Mouse (Mus musculus): ENCODE data around the gene Tdrd3. TPM values are rescaled to one million over a fixed set of nuclear protein-coding genes. Genes with fewer than 3 reads are reported as not detected.
A peak's percentile ranks its signal among the peaks of the same experiment; 100 is the strongest.

Tdrd3 gene
- polyA plus RNA-seq, 1 experiment from 2014 or later = 5.9 TPM

DNA sequence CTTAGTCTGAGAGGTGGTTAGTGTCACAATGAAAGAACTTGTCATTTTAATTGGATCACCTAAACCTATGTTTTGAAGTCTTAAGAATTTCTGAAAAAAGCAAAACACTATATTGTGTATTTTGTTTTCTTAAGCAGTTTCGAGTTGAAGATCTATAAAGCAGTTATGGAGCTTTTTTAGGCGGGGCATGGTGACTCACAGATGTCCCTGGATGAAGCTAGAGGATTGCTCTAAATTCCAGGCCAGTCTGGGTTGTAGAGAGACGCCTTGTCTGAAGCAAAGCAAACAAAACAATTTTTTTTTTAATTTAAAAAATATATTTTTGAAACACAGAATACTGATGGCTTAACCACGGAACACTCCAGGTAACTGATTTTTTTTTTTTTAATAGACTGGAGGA is 4.1 kb downstream of the Tdrd3 start:
- H3K4me3 ChIP-seq (replicated peaks) = no peak overlapping the region
- peaks cover 43% of the 10 kb centered on the region for H3K4me1 ChIP-seq (replicated peaks)
- H3K9ac ChIP-seq = 0 out of 2 replicates have a peak overlapping the region, but pooled peaks have one; percentile 8
- H3K27me3 ChIP-seq = no peaks in the 10 kb centered on the region
- H3K9me3 ChIP-seq (replicated peaks) = no peaks in the 10 kb centered on the region
- H3K27ac ChIP-seq (replicated peaks) = peak overlapping the region; percentile 38; the same call in 1 of the 2 replicates
- WGBS (ENCODE audit: insufficient replicate concordance) = 72% methylated on average over 4 of the region's 4 CpGs
- H3K36me3 ChIP-seq (replicated peaks) = 0 out of 2 replicates have a peak, but pooled peaks cover 3% of the 10 kb centered on the region
- H3K4me2 ChIP-seq = no peak overlapping the region
- ATAC-seq (ENCODE audit: insufficient read depth) = no peak

DNA sequence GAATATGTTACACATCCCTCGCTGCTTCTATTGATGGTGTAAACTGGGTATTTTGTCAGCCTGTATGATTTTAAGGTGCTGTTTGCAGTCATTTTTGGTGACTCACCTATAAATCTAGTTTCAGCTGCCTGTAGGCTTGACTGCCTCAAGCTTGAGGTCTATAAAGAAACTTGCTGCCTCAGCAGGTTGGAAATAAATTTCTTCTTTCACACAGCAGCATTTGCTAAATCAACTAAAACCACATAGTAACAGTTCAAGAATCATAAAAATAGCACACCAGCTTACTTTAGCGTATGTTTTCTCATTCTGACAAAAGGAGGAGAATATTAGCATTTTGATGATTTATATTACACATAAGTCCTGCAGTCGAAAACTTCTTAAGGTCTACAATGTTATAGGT is 6.0 kb downstream of the Tdrd3 start:
- Histone ChIP-seq H3K4me2 (no peak overlapping the region), H3K4me1 (replicated peaks) (peaks cover 56% of the 10 kb centered on the region), H3K9me3 (replicated peaks) (no peaks in the 10 kb centered on the region), H3K27ac (replicated peaks) (no peak overlapping the region), H3K4me3 (replicated peaks) (no peak overlapping the region), H3K27me3 (no peaks in the 10 kb centered on the region), H3K9ac (no peak overlapping the region), H3K36me3 (replicated peaks) (0 out of 2 replicates have a peak, but pooled peaks cover 3% of the 10 kb centered on the region)
- 78% methylated on average over 3 of the region's 3 CpGs for WGBS (ENCODE audit: insufficient replicate concordance)
- no peak for ATAC-seq (ENCODE audit: insufficient read depth)

DNA sequence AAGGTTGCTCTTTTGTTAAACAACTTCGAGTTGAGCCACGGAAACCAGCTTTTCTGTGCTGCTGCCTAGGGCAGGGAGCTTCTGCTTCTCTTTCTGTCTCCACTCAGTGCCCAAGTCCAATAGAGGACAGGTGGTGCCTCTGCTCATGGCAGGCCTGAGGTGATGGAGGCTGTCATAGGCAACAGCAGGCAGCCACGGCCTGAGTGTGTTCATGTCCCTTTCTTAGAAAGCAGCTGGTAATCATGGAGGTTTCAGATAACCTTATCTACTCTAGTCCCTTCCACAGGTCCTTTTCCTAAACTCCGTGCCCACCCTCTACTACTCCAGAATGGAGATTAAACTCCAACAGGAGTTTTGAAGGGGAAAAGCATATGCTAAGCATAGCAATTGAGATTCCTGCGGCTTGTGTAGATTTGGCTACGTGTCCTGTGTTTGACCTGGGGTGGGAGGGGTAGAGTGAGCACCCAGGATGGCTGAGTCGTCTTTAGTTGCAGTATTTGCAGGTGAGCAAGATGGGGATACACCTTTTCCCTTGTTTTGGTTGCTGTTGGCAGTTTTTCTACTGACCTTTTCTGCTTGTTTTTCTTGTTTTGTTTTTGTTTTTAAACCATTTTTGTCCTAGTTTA is 10.0 kb downstream of the Tdrd3 start:
- ATAC-seq (ENCODE audit: insufficient read depth) = peak; percentile 84
- H3K4me3 ChIP-seq (replicated peaks) = no peak overlapping the region
- peak overlapping the region; percentile 37 for H3K4me2 ChIP-seq
- H3K27ac ChIP-seq (replicated peaks) = peak overlapping the region; percentile 67
- no peak overlapping the region for H3K9ac ChIP-seq
- H3K9me3 ChIP-seq (replicated peaks) = no peaks in the 10 kb centered on the region
- no peaks in the 10 kb centered on the region for H3K27me3 ChIP-seq
- WGBS (ENCODE audit: insufficient replicate concordance) = 39% methylated on average over 7 of the region's 7 CpGs
- peaks cover 29% of the 10 kb centered on the region for H3K4me1 ChIP-seq (replicated peaks)
- H3K36me3 ChIP-seq (replicated peaks) = no peaks in the 10 kb centered on the region

DNA sequence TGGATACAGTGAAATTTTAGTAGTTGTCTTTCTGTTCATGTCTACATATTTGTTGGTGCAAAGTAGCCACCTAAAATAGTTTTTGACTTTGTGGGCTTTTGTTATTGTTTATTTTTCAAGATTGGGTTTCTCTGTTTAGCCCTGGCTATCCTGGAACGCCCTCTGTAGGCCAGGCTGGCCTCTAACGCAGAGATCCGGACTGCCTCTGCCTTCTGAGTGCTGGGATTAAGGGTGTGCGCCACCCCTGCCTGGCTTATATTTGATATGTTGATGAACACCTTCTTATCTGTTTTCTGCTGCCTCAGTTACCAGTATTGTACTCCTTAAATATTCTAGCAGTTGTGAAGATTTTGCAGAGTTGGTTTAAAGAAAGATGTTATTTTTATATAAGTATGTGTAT is 10.6 kb downstream of the Tdrd3 start:
- Histone ChIP-seq H3K4me3 (replicated peaks) (no peak overlapping the region), H3K4me1 (replicated peaks) (peaks cover 28% of the 10 kb centered on the region), H3K9me3 (replicated peaks) (no peaks in the 10 kb centered on the region), H3K4me2 (no peak overlapping the region), H3K27me3 (no peaks in the 10 kb centered on the region), H3K27ac (replicated peaks) (no peak overlapping the region), H3K36me3 (replicated peaks) (no peaks in the 10 kb centered on the region), H3K9ac (no peak overlapping the region)
- peak; percentile 77 for ATAC-seq (ENCODE audit: insufficient read depth)
- 51% methylated on average over 4 of the region's 4 CpGs for WGBS (ENCODE audit: insufficient replicate concordance)

DNA sequence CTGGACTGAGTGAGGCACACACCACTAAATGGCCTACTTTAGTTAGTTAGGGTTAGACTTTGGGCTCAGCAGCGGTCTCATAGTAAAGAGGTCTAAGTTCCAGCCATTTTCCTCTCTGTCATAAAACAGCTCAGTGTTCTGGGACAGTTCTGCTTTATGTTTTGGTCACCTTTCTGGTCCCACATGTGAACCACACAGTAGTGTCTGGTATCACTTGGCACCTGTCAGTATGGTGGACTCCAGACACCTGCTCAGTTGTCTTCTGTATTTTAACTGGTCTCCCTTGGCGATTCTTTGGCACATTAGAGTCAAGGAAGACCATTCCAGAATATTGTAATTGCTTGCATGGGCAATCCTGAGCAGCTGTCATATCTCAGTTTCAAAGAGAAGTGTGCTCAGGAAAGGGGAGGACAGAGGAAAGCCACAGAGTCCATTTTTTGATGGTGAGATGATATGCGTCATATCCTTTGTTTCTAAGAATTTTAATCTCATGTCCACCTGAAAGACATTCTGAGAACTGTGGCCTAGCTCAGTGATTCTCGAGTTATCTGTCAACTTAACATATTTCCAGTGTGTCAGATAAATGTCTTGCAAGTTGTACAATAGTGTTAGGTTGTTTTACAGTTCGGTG is 11.3 kb downstream of the Tdrd3 start:
- 41% methylated on average over 5 of the region's 5 CpGs for WGBS (ENCODE audit: insufficient replicate concordance)

DNA sequence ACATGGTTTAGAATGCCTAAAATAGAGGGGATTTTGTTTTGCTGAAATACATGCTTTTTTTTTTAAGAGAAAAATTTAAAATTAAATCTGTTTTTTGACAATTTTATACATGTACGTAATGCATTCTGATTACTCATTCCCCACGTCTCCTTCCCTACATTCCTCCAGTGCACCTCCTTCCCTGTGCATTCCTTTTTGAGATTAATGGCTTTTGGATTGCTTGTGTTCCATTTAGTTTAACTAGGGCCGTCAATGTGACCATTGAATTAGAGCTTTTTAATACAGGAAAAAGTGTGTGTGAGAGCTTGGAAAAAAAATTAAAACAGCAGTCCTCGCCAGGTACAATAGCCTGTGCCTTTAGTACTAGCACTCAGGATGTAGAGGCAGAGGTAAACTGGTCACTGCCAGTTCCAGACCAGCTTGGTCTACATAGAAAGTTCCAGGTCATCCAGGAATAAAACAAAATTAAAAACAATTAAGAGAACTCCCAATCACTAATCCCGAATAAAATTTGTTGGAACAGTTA is 17.0 kb downstream of the Tdrd3 start:
- ATAC-seq (ENCODE audit: insufficient read depth) = no peak
- H3K4me1 ChIP-seq (replicated peaks) = no peaks in the 10 kb centered on the region
- WGBS (ENCODE audit: insufficient replicate concordance) = 78% methylated on average over 5 of the region's 5 CpGs

More for the DNA sequence above, 11.3 kb downstream of the Tdrd3 start:
- Histone ChIP-seq H3K27me3 (no peaks in the 10 kb centered on the region), H3K27ac (replicated peaks) (peak overlapping the region; percentile 31; the same call in 1 of the 2 replicates), H3K4me1 (replicated peaks) (peaks cover 28% of the 10 kb centered on the region), H3K36me3 (replicated peaks) (no peaks in the 10 kb centered on the region), H3K9ac (no peak overlapping the region), H3K9me3 (replicated peaks) (no peaks in the 10 kb centered on the region), H3K4me2 (no peak overlapping the region), H3K4me3 (replicated peaks) (no peak overlapping the region)
- no peak for ATAC-seq (ENCODE audit: insufficient read depth)

DNA sequence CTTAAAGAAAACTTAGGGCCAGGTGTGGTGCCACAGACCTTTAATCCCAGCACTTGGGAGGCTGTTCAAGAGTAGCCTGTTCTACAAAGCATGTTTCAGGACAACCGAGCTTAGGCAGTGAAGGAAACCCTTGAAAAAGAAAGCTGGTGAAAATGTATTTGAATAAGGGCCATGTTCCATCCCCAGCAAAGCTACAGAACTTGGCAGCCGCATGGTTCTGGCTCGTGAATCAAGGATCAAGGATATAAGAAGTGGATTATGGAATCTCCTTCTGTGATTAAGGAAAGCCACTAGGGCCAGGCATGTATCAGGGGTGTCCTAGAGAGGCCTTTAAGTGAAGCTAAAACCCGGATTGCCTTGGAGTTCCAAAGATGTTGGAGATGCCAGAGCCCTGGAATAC is 18.9 kb downstream of the Tdrd3 start:
- Histone ChIP-seq H3K4me2 (no peak overlapping the region), H3K4me1 (replicated peaks) (no peaks in the 10 kb centered on the region), H3K27ac (replicated peaks) (no peak overlapping the region), H3K9ac (no peak overlapping the region), H3K27me3 (no peaks in the 10 kb centered on the region), H3K9me3 (replicated peaks) (no peaks in the 10 kb centered on the region), H3K4me3 (replicated peaks) (no peak overlapping the region), H3K36me3 (replicated peaks) (peaks cover 6% of the 10 kb centered on the region; the same call in 1 of the 2 replicates)
- ATAC-seq (ENCODE audit: insufficient read depth) = no peak
- WGBS (ENCODE audit: insufficient replicate concordance) = 72% methylated on average over 4 of the region's 4 CpGs

More for the DNA sequence above, 17.0 kb downstream of the Tdrd3 start:
- Histone ChIP-seq H3K27me3 (no peaks in the 10 kb centered on the region), H3K9me3 (replicated peaks) (no peaks in the 10 kb centered on the region), H3K4me3 (replicated peaks) (no peak overlapping the region), H3K36me3 (replicated peaks) (peaks cover 6% of the 10 kb centered on the region; the same call in 1 of the 2 replicates), H3K27ac (replicated peaks) (no peak overlapping the region), H3K9ac (no peak overlapping the region), H3K4me2 (no peak overlapping the region)

DNA sequence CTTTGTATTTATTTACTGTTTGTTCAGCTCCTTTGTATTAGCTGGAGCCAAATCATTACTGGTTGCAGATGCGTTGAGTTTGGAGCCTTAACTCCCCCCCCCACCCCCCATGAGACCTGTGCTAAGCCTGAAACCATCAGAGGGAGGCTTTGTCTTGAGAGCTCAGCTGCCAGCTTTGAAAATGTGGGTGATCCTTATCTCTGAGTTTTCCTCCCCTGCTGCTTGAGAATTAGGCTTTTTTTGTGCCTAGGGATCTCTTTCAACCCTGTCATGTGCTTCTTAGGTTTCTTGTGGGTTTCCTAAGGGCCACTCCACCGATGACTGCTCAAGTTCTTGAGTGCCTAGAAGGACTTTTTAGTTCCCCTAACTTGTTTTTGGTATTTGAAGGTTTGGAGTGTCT is 23.3 kb downstream of the Tdrd3 start:
- Histone ChIP-seq H3K27me3 (no peaks in the 10 kb centered on the region), H3K4me1 (replicated peaks) (no peaks in the 10 kb centered on the region), H3K4me2 (no peak overlapping the region), H3K27ac (replicated peaks) (no peak overlapping the region), H3K9me3 (replicated peaks) (no peaks in the 10 kb centered on the region), H3K9ac (no peak overlapping the region), H3K4me3 (replicated peaks) (no peak overlapping the region), H3K36me3 (replicated peaks) (peaks cover 6% of the 10 kb centered on the region; the same call in 1 of the 2 replicates)
- no peak for ATAC-seq (ENCODE audit: insufficient read depth)
- 12% methylated on average over 2 of the region's 2 CpGs for WGBS (ENCODE audit: insufficient replicate concordance)

DNA sequence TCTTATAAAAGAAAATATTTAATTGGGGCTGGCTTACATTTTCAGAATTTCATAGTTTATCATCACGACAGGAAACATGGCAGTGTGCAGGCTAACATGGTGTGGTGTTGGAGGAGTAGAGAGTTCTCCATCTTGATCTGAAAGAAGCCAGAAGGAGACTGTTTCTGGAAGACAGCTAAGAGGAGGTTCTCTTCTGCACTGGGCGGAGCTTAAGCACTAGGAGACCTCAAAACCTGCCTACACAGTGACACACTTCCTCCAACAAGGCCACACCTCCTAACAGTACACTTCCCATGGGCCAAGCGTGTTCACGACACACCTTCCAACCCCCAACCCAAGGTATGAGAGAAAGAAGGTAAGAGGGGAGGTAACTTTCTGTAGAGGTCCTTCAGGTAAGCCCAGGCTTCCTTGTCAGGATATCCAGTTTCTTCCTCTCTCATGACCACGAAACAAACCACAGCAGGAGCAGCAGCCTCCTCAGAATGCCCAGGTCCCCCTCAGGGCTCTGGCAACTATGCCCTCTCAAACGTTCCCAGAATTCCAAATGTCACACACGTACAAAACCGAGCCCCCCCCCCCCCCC is 30.0 kb downstream of the Tdrd3 start:
- no peak; the same call in 1 of the 2 replicates for ATAC-seq (ENCODE audit: insufficient read depth)
- Histone ChIP-seq H3K4me1 (replicated peaks) (no peaks in the 10 kb centered on the region), H3K4me3 (replicated peaks) (no peak overlapping the region), H3K27ac (replicated peaks) (no peak overlapping the region), H3K4me2 (no peak overlapping the region), H3K27me3 (no peaks in the 10 kb centered on the region), H3K36me3 (replicated peaks) (no peaks in the 10 kb centered on the region), H3K9me3 (replicated peaks) (no peaks in the 10 kb centered on the region), H3K9ac (no peak overlapping the region)
- 62% methylated on average over 8 of the region's 8 CpGs for WGBS (ENCODE audit: insufficient replicate concordance)

DNA sequence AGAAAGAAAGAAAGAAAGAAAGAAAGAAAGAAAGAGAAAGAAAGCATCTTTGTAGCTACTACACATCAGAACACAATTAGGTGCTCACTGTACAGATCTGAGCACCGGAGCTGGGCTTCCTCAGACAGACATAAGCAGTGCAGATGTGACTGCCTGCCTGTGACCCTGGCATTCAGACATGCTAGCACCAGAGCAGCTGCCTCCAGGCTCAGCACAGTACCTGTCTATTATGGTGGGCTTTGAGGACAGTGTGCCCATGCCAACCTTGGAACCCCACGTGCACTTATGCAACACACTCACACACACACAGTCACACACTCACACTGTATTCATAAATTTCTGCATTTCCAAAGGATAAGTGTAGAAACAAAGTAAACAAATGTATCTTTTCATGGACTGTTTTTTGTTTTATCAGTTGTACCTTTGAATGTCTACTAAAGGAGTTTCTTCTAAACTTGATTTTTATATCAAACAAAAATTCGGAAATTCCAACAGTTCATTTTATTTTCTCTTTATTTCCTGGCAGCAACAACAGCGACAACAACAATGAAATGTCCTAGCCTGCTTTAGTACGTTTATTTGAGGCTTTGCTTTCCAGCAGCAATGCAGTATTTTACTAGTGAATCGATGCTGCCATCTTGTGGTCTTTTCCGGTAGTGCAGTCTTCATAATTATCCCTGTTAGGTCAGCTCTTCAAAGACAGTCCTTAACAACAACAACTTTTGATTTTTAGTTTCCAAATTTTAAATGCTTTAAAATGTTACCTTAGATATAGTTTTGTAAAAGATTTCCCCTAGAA is 35.4 kb downstream of the Tdrd3 start:
- H3K36me3 ChIP-seq (replicated peaks) = no peaks in the 10 kb centered on the region

More for the DNA sequence above, 35.4 kb downstream of the Tdrd3 start:
- ATAC-seq (ENCODE audit: insufficient read depth) = no peak
- Histone ChIP-seq H3K27ac (replicated peaks) (no peak overlapping the region), H3K4me3 (replicated peaks) (no peak overlapping the region), H3K4me1 (replicated peaks) (no peaks in the 10 kb centered on the region), H3K27me3 (no peaks in the 10 kb centered on the region), H3K4me2 (no peak overlapping the region), H3K9ac (no peak overlapping the region), H3K9me3 (replicated peaks) (no peaks in the 10 kb centered on the region)
- 8% methylated on average over 7 of the region's 7 CpGs for WGBS (ENCODE audit: insufficient replicate concordance)

Measured in liver, embryonic 15.5 days (tissue).